Mouse (Mus musculus) ovary, adult 18-20 months (tissue): ENCODE measurements at regions not wholly inside any gene's neighbourhood (a gene's known extent, or its start where the extent isn't known, plus 50 kb on each side); places are given as distances from the start of the nearest gene placed in this dataset.

ENCODE experiments used
- DNase-seq: peaks from one replicate; pipeline ENCODE4 v3.0.0; 2022; ENCODE audit warnings: low spot score, mixed read lengths

DNA sequence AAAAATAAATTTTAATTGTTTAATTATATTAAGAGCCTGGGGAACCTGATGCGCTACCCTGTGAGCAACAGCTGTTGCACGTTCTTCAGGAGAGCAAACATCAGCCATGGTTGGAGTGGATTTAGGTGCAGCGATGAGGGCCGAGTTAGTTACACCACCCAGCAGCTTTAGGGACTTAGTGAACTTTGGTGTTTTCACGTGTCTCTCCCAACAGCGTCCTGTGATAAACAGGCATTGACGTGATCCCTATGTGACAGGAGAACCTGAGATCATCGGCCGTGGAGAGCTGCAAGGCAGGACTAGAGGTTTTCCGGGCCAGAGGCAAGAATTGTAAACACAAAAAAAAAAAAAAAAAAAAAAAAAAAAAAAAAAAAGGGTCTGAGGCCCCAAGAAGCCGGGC is 52.1 kb upstream of the Foxq1 start:
- DNase-seq: no peak

DNA sequence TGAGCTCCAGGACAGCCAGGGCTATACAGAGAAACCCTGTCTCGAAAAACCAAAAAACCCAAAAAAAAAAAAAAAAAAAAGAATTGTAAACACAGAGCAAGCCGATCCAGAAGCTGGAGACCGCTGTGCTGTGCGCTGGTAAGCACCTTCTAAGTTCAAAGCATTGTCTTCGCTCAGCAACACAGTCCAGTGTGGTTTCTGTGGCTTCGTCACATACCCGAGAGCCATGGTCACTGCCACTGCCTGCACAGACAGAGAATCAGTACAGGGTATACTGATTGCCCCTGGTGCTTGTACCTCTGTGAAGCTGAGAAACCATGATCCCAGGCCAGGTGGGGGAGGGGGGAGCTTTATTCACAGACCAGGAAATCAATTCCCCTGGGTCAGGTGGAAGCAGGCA is 51.6 kb upstream of the Foxq1 start:
- DNase-seq: no peak

- DNase-seq: no peak
Observed at GRCm38 (mm10) chr13:31505386-31505785, 50.5 kb upstream of the Foxq1 start.
